Mouse (Mus musculus): ENCODE measurements around the gene Sbds. TPM values are rescaled to one million over a fixed set of nuclear protein-coding genes. Genes with fewer than 3 reads are reported as not detected.

Gene Sbds
- polyA plus RNA-seq, 1 experiment from 2014 or later: 61.3 TPM

- no peaks in the 10 kb centered on the region for H3K9me3 ChIP-seq (ENCODE audit: control insufficient read depth, low read length)
- no peak overlapping the region for H3K9ac ChIP-seq (ENCODE audit: low read length)
- 93% methylated on average over 5 of the region's 5 CpGs for WGBS
- H3K27ac ChIP-seq (replicated peaks; ENCODE audit: low read depth, low read length): no peak overlapping the region
- no peak overlapping the region for H3K4me2 ChIP-seq (ENCODE audit: low read depth, severe bottlenecking)
- ATAC-seq (ENCODE audit: insufficient number of reproducible peaks, low FRiP score, low TSS enrichment, low read depth): no peak
- H3K4me1 ChIP-seq (ENCODE audit: control insufficient read depth, insufficient read depth, low read length): no peaks in the 10 kb centered on the region
- DNase-seq (ENCODE audit: low spot score): no peak
- H3K27me3 ChIP-seq (ENCODE audit: control insufficient read depth, insufficient read depth, low read length): no peaks in the 10 kb centered on the region
- peaks cover 27% of the 10 kb centered on the region for H3K36me3 ChIP-seq (ENCODE audit: control insufficient read depth, insufficient read depth, low read length)
- H3K4me3 ChIP-seq (ENCODE audit: low read depth, low read length): no peak overlapping the region
Observed at GRCm38 (mm10) chr5:130247823-130248222, 7.5 kb downstream of the Sbds start.

- 94% methylated on average over 12 of the region's 12 CpGs for WGBS
- no peak for ATAC-seq (ENCODE audit: insufficient number of reproducible peaks, low FRiP score, low TSS enrichment, low read depth)
- Histone ChIP-seq H3K36me3 (ENCODE audit: control insufficient read depth, insufficient read depth, low read length) (peaks cover 24% of the 10 kb centered on the region), H3K4me3 (ENCODE audit: low read depth, low read length) (no peak overlapping the region), H3K27me3 (ENCODE audit: control insufficient read depth, insufficient read depth, low read length) (no peaks in the 10 kb centered on the region), H3K9me3 (ENCODE audit: control insufficient read depth, low read length) (no peaks in the 10 kb centered on the region), H3K4me1 (ENCODE audit: control insufficient read depth, insufficient read depth, low read length) (no peaks in the 10 kb centered on the region), H3K4me2 (ENCODE audit: low read depth, severe bottlenecking) (no peak overlapping the region), H3K9ac (ENCODE audit: low read length) (no peak overlapping the region), H3K27ac (replicated peaks; ENCODE audit: low read depth, low read length) (no peak overlapping the region)
- DNase-seq (ENCODE audit: low spot score): no peak
Observed at GRCm38 (mm10) chr5:130241426-130241825, 13.9 kb downstream of the Sbds start.

GRCm38 (mm10) chr5:130239856-130240255 lies 15.5 kb downstream of the Sbds start:
- 97% methylated on average over 2 of the region's 2 CpGs for WGBS
- no peak for ATAC-seq (ENCODE audit: insufficient number of reproducible peaks, low FRiP score, low TSS enrichment, low read depth)
- no peak overlapping the region for H3K9ac ChIP-seq (ENCODE audit: low read length)

GRCm38 (mm10) chr5:130239236-130239635 lies 16.1 kb downstream of the Sbds start:
- Histone ChIP-seq H3K4me3 (ENCODE audit: low read depth, low read length) (no peak overlapping the region), H3K27ac (replicated peaks; ENCODE audit: low read depth, low read length) (no peak overlapping the region), H3K4me1 (ENCODE audit: control insufficient read depth, insufficient read depth, low read length) (no peaks in the 10 kb centered on the region), H3K27me3 (ENCODE audit: control insufficient read depth, insufficient read depth, low read length) (no peaks in the 10 kb centered on the region), H3K9ac (ENCODE audit: low read length) (no peak overlapping the region), H3K4me2 (ENCODE audit: low read depth, severe bottlenecking) (no peak overlapping the region), H3K9me3 (ENCODE audit: control insufficient read depth, low read length) (no peaks in the 10 kb centered on the region), H3K36me3 (ENCODE audit: control insufficient read depth, insufficient read depth, low read length) (peaks cover 34% of the 10 kb centered on the region)
- WGBS: 94% methylated on average over 7 of the region's 7 CpGs
- DNase-seq (ENCODE audit: low spot score) (no peak), ATAC-seq (ENCODE audit: insufficient number of reproducible peaks, low FRiP score, low TSS enrichment, low read depth) (no peak)

More at GRCm38 (mm10) chr5:130239856-130240255, 15.5 kb downstream of the Sbds start:
- peaks cover 30% of the 10 kb centered on the region for H3K36me3 ChIP-seq (ENCODE audit: control insufficient read depth, insufficient read depth, low read length)
- H3K9me3 ChIP-seq (ENCODE audit: control insufficient read depth, low read length): no peaks in the 10 kb centered on the region
- no peak overlapping the region for H3K27ac ChIP-seq (replicated peaks; ENCODE audit: low read depth, low read length)
- no peak overlapping the region for H3K4me2 ChIP-seq (ENCODE audit: low read depth, severe bottlenecking)
- no peaks in the 10 kb centered on the region for H3K27me3 ChIP-seq (ENCODE audit: control insufficient read depth, insufficient read depth, low read length)
- DNase-seq (ENCODE audit: low spot score): no peak
- no peaks in the 10 kb centered on the region for H3K4me1 ChIP-seq (ENCODE audit: control insufficient read depth, insufficient read depth, low read length)
- H3K4me3 ChIP-seq (ENCODE audit: low read depth, low read length): no peak overlapping the region

- DNase-seq (ENCODE audit: low spot score): no peak
- H3K9ac ChIP-seq (ENCODE audit: low read length): no peak overlapping the region
- no peak overlapping the region for H3K4me2 ChIP-seq (ENCODE audit: low read depth, severe bottlenecking)
- no peaks in the 10 kb centered on the region for H3K27me3 ChIP-seq (ENCODE audit: control insufficient read depth, insufficient read depth, low read length)
- H3K4me1 ChIP-seq (ENCODE audit: control insufficient read depth, insufficient read depth, low read length): no peaks in the 10 kb centered on the region
- 96% methylated on average over 8 of the region's 8 CpGs for WGBS
- ATAC-seq (ENCODE audit: insufficient number of reproducible peaks, low FRiP score, low TSS enrichment, low read depth): no peak
- H3K36me3 ChIP-seq (ENCODE audit: control insufficient read depth, insufficient read depth, low read length): peaks cover 44% of the 10 kb centered on the region
- H3K27ac ChIP-seq (replicated peaks; ENCODE audit: low read depth, low read length): no peak overlapping the region
- no peaks in the 10 kb centered on the region for H3K9me3 ChIP-seq (ENCODE audit: control insufficient read depth, low read length)
- H3K4me3 ChIP-seq (ENCODE audit: low read depth, low read length): no peak overlapping the region
Observed at GRCm38 (mm10) chr5:130236302-130236701, 19.0 kb downstream of the Sbds start.

- Histone ChIP-seq H3K9ac (ENCODE audit: low read length) (no peak overlapping the region), H3K4me2 (ENCODE audit: low read depth, severe bottlenecking) (no peak overlapping the region), H3K27ac (replicated peaks; ENCODE audit: low read depth, low read length) (no peak overlapping the region), H3K4me3 (ENCODE audit: low read depth, low read length) (no peak overlapping the region), H3K4me1 (ENCODE audit: control insufficient read depth, insufficient read depth, low read length) (0 out of 2 replicates have a peak, but pooled peaks cover 3% of the 10 kb centered on the region), H3K9me3 (ENCODE audit: control insufficient read depth, low read length) (no peaks in the 10 kb centered on the region), H3K36me3 (ENCODE audit: control insufficient read depth, insufficient read depth, low read length) (peaks cover 13% of the 10 kb centered on the region; the same call in 1 of the 2 replicates), H3K27me3 (ENCODE audit: control insufficient read depth, insufficient read depth, low read length) (no peaks in the 10 kb centered on the region)
- no peak for DNase-seq (ENCODE audit: low spot score)
- 89% methylated on average over 4 of the region's 4 CpGs for WGBS
- ATAC-seq (ENCODE audit: insufficient number of reproducible peaks, low FRiP score, low TSS enrichment, low read depth): no peak
Observed at GRCm38 (mm10) chr5:130228120-130228519, 27.2 kb downstream of the Sbds start.

DNA sequence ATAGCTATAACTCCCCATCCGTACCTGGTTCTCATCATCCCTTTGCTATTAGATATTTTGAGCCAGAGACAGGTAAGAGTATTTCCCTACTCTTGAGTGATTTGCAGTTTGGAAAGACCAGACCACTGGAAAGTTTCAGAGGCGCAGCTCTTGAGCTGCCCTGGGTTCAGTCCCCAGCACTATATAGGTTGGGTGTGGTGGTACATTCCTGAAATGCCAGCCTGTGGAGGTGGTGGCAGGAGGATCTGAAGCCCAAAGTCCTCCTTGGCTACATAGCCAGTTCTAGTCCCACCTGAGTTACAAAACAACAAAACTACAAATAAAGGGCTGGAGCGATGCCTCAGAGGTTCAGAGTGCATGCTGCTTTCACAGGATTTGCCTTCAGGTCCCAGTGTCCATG lies 28.5 kb downstream of the Sbds start:
- no peak for DNase-seq (ENCODE audit: low spot score)
- Histone ChIP-seq H3K4me2 (ENCODE audit: low read depth, severe bottlenecking) (no peak overlapping the region), H3K4me3 (ENCODE audit: low read depth, low read length) (no peak overlapping the region), H3K36me3 (ENCODE audit: control insufficient read depth, insufficient read depth, low read length) (peaks cover 2% of the 10 kb centered on the region; the same call in 1 of the 2 replicates), H3K9me3 (ENCODE audit: control insufficient read depth, low read length) (no peaks in the 10 kb centered on the region), H3K27me3 (ENCODE audit: control insufficient read depth, insufficient read depth, low read length) (no peaks in the 10 kb centered on the region), H3K4me1 (ENCODE audit: control insufficient read depth, insufficient read depth, low read length) (0 out of 2 replicates have a peak, but pooled peaks cover 5% of the 10 kb centered on the region), H3K27ac (replicated peaks; ENCODE audit: low read depth, low read length) (no peak overlapping the region), H3K9ac (ENCODE audit: low read length) (no peak overlapping the region)
- ATAC-seq (ENCODE audit: insufficient number of reproducible peaks, low FRiP score, low TSS enrichment, low read depth): no peak
- 95% methylated on average over 3 of the region's 3 CpGs for WGBS

GRCm38 (mm10) chr5:130222146-130223004 lies 33.0 kb downstream of the Sbds start:
- WGBS: under 1% methylated on average over 81 of the region's 88 CpGs
- no peaks in the 10 kb centered on the region for H3K36me3 ChIP-seq (ENCODE audit: control insufficient read depth, insufficient read depth, low read length)
- no peaks in the 10 kb centered on the region for H3K27me3 ChIP-seq (ENCODE audit: control insufficient read depth, insufficient read depth, low read length)
- 0 out of 2 replicates have a peak, but pooled peaks cover 5% of the 10 kb centered on the region for H3K4me1 ChIP-seq (ENCODE audit: control insufficient read depth, insufficient read depth, low read length)
- H3K4me2 ChIP-seq (ENCODE audit: low read depth, severe bottlenecking): peak overlapping the region; percentile 64
- no peaks in the 10 kb centered on the region for H3K9me3 ChIP-seq (ENCODE audit: control insufficient read depth, low read length)
- peak overlapping the region; percentile 91 for H3K4me3 ChIP-seq (ENCODE audit: low read depth, low read length)
- peak; percentile 96 for DNase-seq (ENCODE audit: low spot score)
- peak overlapping the region; percentile 94 for H3K9ac ChIP-seq (ENCODE audit: low read length)
- H3K27ac ChIP-seq (replicated peaks; ENCODE audit: low read depth, low read length): peak overlapping the region; percentile 45; the same call in 1 of the 2 replicates
- peak; percentile 82 for ATAC-seq (ENCODE audit: insufficient number of reproducible peaks, low FRiP score, low TSS enrichment, low read depth)
